Mouse (Mus musculus) midbrain, embryonic 16.5 days (tissue): ENCODE data around the gene Xaf1. TPM values are rescaled to one million over a fixed set of nuclear protein-coding genes. Genes with fewer than 3 reads are reported as not detected.
A peak's percentile ranks its signal among the peaks of the same experiment; 100 is the strongest.

ENCODE experiments used
- ATAC-seq: fragments of 200-750 bp; cut with Nextera tagmentation; 2 replicates; pipeline ENCODE4 v1.8.0; 2017; ENCODE audit warnings: moderate TSS enrichment
- H3K27ac ChIP-seq: fragments of 300-500 bp; sonication (generic); 2 replicates; pipeline ENCODE4 v1.5.1; 2014; ENCODE audit warnings: mild to moderate bottlenecking, low read length, mixed read lengths
- H3K27me3 ChIP-seq: fragments of 300-500 bp; sonication (generic); 2 replicates; pipeline ENCODE4 v1.6.1; 2014; ENCODE audit warnings: low read depth, low read length, mixed read lengths; ENCODE audit not compliant: control insufficient read depth, insufficient read depth
- H3K36me3 ChIP-seq: fragments of 300-500 bp; sonication (generic); 2 replicates; pipeline ENCODE4 v1.6.1; 2014; ENCODE audit warnings: mild to moderate bottlenecking, low read length, moderate library complexity, mixed read lengths; ENCODE audit not compliant: control insufficient read depth, insufficient read depth
- H3K4me1 ChIP-seq: fragments of 300-500 bp; sonication (generic); 2 replicates; pipeline ENCODE4 v1.6.1; 2014; ENCODE audit warnings: mild to moderate bottlenecking, low read length, mixed read lengths; ENCODE audit not compliant: control insufficient read depth, insufficient read depth
- H3K4me2 ChIP-seq: fragments of 300-500 bp; sonication (generic); 2 replicates; pipeline ENCODE4 v1.6.1; 2014; ENCODE audit warnings: mild to moderate bottlenecking, low read length, mixed read lengths
- H3K4me3 ChIP-seq: fragments of 300-500 bp; sonication (generic); 2 replicates; pipeline ENCODE4 v1.5.1; 2014; ENCODE audit warnings: low read depth, mild to moderate bottlenecking, low read length, moderate library complexity, mixed read lengths
- H3K9ac ChIP-seq: fragments of 300-500 bp; sonication (generic); 2 replicates; pipeline ENCODE4 v1.6.1; 2014; ENCODE audit warnings: low read depth, low read length, mixed read lengths
- H3K9me3 ChIP-seq: fragments of 300-500 bp; sonication (generic); replicated peaks from 2 replicates; pipeline ENCODE4 v1.6.1; 2014; ENCODE audit warnings: mild to moderate bottlenecking, low read length, mixed read lengths; ENCODE audit not compliant: control insufficient read depth, poor library complexity, severe bottlenecking
- WGBS: fragments of 180-500 bp; shearing (Covaris S2); extraction: QIAGEN DNeasy Blood & Tissue Kit; methylation state at CpG from one replicate; pipeline ENCODE4 v1.1.7; 2014; 5-methylcytosine and 5-hydroxymethylcytosine counted together
- polyA plus RNA-seq: library from polyadenylated mRNA; unstranded; fragments of >200 nt; fragmentation: Nextera tagmentation; extraction: Ambion mirVana; gene quantifications from 2 replicates; pipeline ENCODE4 v1.2.1, GENCODE M21; 2015

The Xaf1 gene
- polyA plus RNA-seq, 1 experiment from 2014 or later = 2.2 TPM

GRCm38 (mm10) chr11:72344486-72344885 lies 43.1 kb downstream of the Xaf1 start:
- no peaks in the 10 kb centered on the region for H3K9me3 ChIP-seq
- H3K4me2 ChIP-seq = no peak overlapping the region
- WGBS = 93% methylated on average over 11 of the region's 11 CpGs

GRCm38 (mm10) chr11:72348563-72348962 lies 47.1 kb downstream of the Xaf1 start:
- no peak overlapping the region for H3K4me3 ChIP-seq
- H3K27ac ChIP-seq = no peak overlapping the region
- no peaks in the 10 kb centered on the region for H3K36me3 ChIP-seq
- no peaks in the 10 kb centered on the region for H3K4me1 ChIP-seq
- no peak for ATAC-seq
- no peaks in the 10 kb centered on the region for H3K9me3 ChIP-seq
- H3K27me3 ChIP-seq = no peaks in the 10 kb centered on the region
- no peak overlapping the region for H3K4me2 ChIP-seq
- 69% methylated on average over 10 of the region's 10 CpGs for WGBS
- H3K9ac ChIP-seq = no peak overlapping the region

More at GRCm38 (mm10) chr11:72344486-72344885, 43.1 kb downstream of the Xaf1 start:
- no peak overlapping the region for H3K27ac ChIP-seq
- no peak overlapping the region for H3K4me3 ChIP-seq
- H3K36me3 ChIP-seq = no peaks in the 10 kb centered on the region
- H3K27me3 ChIP-seq = no peaks in the 10 kb centered on the region
- no peak overlapping the region for H3K9ac ChIP-seq
- no peak for ATAC-seq
- peaks cover 3% of the 10 kb centered on the region; the same call in 1 of the 2 replicates for H3K4me1 ChIP-seq

DNA sequence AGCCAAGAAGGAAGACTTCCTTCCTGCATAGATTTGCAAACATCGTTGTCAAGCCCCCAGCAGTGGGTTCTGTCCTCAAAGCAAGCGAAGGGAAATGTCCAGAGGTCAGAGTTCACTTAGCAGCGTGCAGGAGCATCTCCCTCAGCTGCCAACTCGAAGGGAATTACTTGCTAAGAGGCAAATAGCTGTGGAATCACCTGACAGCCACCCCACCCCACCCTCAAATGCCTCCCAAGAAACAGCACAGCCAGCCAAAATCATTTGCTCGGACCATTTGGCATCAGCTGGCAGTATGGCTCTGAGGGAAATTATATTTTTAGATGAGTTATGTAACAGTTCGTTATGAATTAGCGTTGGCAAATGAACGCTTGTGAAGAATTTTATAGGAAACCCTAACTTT lies 47.6 kb downstream of the Xaf1 start:
- Histone ChIP-seq H3K36me3 (no peaks in the 10 kb centered on the region), H3K4me2 (no peak overlapping the region), H3K27ac (no peak overlapping the region), H3K4me3 (no peak overlapping the region), H3K9me3 (no peaks in the 10 kb centered on the region), H3K9ac (no peak overlapping the region), H3K27me3 (no peaks in the 10 kb centered on the region), H3K4me1 (no peaks in the 10 kb centered on the region)
- no peak for ATAC-seq
- WGBS = 61% methylated on average over 8 of the region's 8 CpGs

GRCm38 (mm10) chr11:72349652-72350051 lies 48.2 kb downstream of the Xaf1 start:
- no peak for ATAC-seq
- 77% methylated on average over 4 of the region's 4 CpGs for WGBS
- no peaks in the 10 kb centered on the region for H3K27me3 ChIP-seq

GRCm38 (mm10) chr11:72352272-72352671 lies 50.8 kb downstream of the Xaf1 start:
- Histone ChIP-seq H3K9me3 (no peaks in the 10 kb centered on the region), H3K4me2 (no peak overlapping the region), H3K27me3 (no peaks in the 10 kb centered on the region), H3K9ac (no peak overlapping the region), H3K4me3 (no peak overlapping the region), H3K27ac (no peak overlapping the region), H3K4me1 (no peaks in the 10 kb centered on the region), H3K36me3 (no peaks in the 10 kb centered on the region)
- no peak for ATAC-seq
- WGBS = 85% methylated on average over 1 of the region's 1 CpGs

More at GRCm38 (mm10) chr11:72349652-72350051, 48.2 kb downstream of the Xaf1 start:
- Histone ChIP-seq H3K9me3 (no peaks in the 10 kb centered on the region), H3K4me3 (no peak overlapping the region), H3K4me2 (no peak overlapping the region), H3K36me3 (no peaks in the 10 kb centered on the region), H3K4me1 (no peaks in the 10 kb centered on the region), H3K27ac (no peak overlapping the region), H3K9ac (no peak overlapping the region)

DNA sequence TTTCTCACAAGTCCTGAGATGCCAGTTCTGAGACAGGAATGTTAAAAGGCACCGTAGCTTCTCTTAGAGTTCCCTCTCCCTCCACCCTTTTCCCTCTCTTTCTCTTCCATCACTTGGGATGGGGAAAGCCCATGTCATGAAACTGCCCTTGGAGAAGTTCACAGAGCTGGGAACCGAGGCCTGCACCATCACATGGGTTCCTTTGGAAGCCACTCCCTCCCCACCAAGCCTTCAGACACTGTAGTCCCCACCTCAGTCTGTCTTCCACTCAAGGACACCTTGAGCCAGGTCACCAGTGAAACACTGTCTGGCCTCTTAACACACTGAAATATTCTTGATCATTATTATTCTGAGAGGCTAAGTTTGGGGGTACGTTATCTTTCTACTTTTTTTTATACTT lies 51.8 kb downstream of the Xaf1 start:
- 80% methylated on average over 3 of the region's 3 CpGs for WGBS
- H3K27me3 ChIP-seq = no peaks in the 10 kb centered on the region
- ATAC-seq = no peak
- H3K4me3 ChIP-seq = no peak overlapping the region
- H3K36me3 ChIP-seq = no peaks in the 10 kb centered on the region
- no peaks in the 10 kb centered on the region for H3K4me1 ChIP-seq
- no peaks in the 10 kb centered on the region for H3K9me3 ChIP-seq
- H3K9ac ChIP-seq = no peak overlapping the region
- no peak overlapping the region for H3K27ac ChIP-seq
- H3K4me2 ChIP-seq = no peak overlapping the region

DNA sequence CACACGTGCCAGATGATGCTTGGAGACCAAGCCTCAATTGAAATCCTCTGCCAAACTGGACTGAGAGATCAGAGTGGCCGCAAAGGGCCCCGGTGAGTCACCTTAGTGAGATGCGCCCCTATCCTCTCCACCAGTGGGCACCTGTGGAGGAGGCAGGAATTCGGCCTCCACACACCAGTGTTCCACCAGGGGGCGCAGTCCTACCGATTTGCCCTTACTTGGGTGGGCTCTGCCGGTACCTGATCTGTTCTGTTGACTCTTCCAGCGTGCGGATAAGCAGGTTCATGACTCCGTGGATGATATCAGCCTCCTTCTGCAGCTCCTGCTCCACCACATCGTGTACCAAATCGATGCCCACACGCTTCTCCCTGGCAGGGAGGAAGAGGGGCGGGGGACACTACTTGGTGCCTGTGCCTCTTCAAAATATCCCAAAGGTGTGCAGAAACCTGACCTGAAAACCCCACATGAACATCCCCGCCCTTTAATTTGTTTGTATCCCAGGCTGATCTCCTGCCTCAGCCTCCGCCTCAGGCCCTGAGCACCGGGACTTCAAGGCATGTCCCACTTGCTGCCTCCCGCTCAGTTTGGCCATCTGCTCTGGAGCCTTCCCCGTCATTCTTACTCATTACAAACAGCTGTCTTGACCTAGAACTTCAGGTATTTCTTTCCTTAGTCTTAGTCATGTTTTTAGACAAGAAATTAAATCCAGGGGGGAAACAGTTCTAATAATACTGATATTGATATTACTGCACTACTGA lies 53.7 kb downstream of the Xaf1 start:
- 28% methylated on average over 20 of the region's 20 CpGs for WGBS
- H3K4me1 ChIP-seq = no peaks in the 10 kb centered on the region
- H3K4me3 ChIP-seq = no peak overlapping the region
- no peaks in the 10 kb centered on the region for H3K27me3 ChIP-seq
- no peak overlapping the region for H3K27ac ChIP-seq
- H3K4me2 ChIP-seq = peak overlapping the region; percentile 7; the same call in 1 of the 2 replicates
- H3K9ac ChIP-seq = no peak overlapping the region
- no peak for ATAC-seq
- H3K9me3 ChIP-seq = no peaks in the 10 kb centered on the region
- no peaks in the 10 kb centered on the region for H3K36me3 ChIP-seq

DNA sequence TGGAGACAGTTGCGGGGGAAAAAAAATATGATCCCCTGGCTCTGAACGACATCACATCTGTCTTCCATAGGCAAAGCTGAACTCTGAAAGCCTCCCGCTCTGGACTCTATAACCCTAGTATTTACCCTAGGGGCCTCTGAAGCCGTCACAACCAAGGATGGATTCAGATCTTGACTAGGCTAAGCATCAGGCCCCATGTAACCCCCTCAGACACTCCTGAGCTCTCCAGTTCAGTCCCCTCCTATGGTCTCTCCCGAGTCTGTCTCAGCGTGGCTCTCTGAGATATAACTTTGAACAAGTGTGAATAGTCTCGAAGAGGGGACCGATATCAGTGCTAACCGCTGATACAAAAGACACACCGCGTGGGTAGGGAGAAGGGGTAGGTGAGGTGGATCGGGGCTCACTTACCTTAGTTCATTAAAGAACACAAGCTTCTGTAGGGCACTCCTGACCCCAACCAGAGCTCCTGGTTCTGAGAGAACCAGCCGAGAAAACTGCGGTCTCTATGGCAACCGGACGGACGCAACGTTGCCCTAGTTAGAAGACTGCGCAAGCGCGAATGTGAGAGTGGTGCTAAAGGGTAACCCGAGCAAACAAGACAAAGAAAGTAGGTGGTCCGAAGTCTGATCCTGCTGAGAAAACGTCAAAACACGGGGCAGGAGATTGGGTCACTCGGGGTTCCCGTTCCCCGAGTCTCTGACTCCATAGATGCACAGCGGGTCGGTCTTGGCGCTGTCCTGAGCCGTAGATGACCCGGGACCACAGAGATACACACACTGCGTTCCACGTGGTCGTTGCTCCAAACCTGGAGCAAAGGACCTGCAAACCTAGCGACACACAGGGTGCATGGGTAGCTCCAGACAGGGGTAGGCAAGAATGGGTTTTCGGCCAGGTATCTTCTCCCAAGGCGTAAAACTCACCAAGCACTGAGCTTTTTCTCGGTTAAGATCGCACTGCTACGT lies 60.2 kb downstream of the Xaf1 start:
- WGBS = 6% methylated on average over 42 of the region's 42 CpGs
- H3K4me1 ChIP-seq = peaks cover 8% of the 10 kb centered on the region

GRCm38 (mm10) chr11:72362347-72362741 lies 60.9 kb downstream of the Xaf1 start, which contains the start of gene Tekt1:
TSS of gene Tekt1 (minus strand) at chr11:72362442.
- Histone ChIP-seq H3K4me3 (peak within 1 kb of the TSS; percentile 43), H3K9me3 (no peaks in the 10 kb centered on the region), H3K27me3 (no peaks in the 10 kb centered on the region), H3K27ac (peak within 1 kb of the TSS; percentile 58), H3K9ac (peak within 1 kb of the TSS; percentile 59), H3K36me3 (no peaks in the 10 kb centered on the region), H3K4me1 (peaks cover 8% of the 10 kb centered on the region), H3K4me2 (peak within 1 kb of the TSS; percentile 76)
- 30% methylated on average over 10 of the region's 10 CpGs for WGBS
- ATAC-seq = no peak

More for the DNA sequence above, 60.2 kb downstream of the Xaf1 start:
- peak; percentile 96 for ATAC-seq
- Histone ChIP-seq H3K4me3 (peak overlapping the region; percentile 43), H3K4me2 (peak overlapping the region; percentile 76), H3K9ac (peak overlapping the region; percentile 59), H3K9me3 (no peaks in the 10 kb centered on the region), H3K27ac (peak overlapping the region; percentile 58), H3K36me3 (no peaks in the 10 kb centered on the region), H3K27me3 (no peaks in the 10 kb centered on the region)
